Mouse (Mus musculus): ENCODE measurements around the gene Alcam. TPM values are rescaled to one million over a fixed set of nuclear protein-coding genes. Genes with fewer than 3 reads are reported as not detected.

The Alcam gene
- polyA plus RNA-seq, 1 experiment from 2014 or later = 28.5 TPM

DNA sequence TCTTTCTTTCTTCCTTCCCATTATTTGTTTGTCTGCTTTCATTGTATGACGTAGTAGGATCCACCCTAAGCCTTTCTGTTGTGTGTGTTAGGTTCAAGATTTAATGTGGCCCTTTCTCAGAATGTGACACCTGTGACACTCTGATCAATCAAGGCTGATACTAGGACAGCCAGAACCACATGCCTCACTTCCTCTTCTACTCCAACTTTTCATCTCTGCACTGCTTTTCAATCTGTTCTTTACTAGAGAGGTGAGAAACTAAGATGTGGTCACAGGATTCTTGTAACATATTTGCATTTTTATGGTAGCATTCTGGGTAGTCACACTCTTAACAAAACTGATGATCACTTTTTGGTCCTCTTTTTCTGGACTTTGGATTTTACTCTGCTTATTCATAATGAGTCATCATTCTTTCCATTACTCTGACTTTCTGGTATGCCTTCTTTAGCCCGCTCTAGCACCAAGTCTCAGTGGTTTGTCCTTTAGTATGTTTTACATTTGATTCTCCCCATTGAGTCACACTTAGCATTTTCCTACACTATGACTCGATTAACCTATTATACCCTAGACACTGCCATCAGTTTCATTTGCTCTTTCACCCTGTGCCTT, 161.3 kb downstream of the Alcam start:
- Histone ChIP-seq H3K27me3 (no peaks in the 10 kb centered on the region), H3K36me3 (peaks cover 31% of the 10 kb centered on the region), H3K9me3 (no peaks in the 10 kb centered on the region), H3K4me3 (no peak overlapping the region), H3K27ac (no peak overlapping the region), H3K4me1 (no peaks in the 10 kb centered on the region), H3K4me2 (replicated peaks) (no peak overlapping the region), H3K9ac (no peak overlapping the region)
- 91% methylated on average over 3 of the region's 3 CpGs for whole genome bisulfite sequencing
- ATAC-seq (ENCODE audit: low FRiP score, low read depth) = no peak

DNA sequence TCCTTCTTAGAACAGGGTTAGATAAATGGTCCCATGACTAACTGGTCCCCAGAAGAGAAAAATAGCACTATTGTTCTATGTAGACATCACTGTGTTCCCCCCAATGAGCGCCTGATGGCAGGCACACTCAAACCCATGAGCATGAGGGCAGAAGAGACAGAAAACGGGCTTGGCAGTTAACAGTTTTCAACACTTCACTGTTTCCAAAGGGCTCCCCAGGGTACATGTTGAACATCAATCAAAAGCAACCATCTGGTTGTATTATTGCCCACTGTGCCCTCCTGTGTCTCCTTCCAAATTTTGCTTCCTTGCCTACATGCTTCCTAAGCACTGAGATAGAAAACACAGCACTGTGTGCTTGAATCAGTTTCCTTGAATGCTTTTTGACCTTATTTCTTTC, 173.7 kb downstream of the Alcam start:
- Histone ChIP-seq H3K27me3 (no peaks in the 10 kb centered on the region), H3K4me2 (replicated peaks) (no peak overlapping the region), H3K4me3 (no peak overlapping the region), H3K9me3 (no peaks in the 10 kb centered on the region), H3K27ac (no peak overlapping the region), H3K36me3 (peaks cover 4% of the 10 kb centered on the region; the same call in 1 of the 2 replicates), H3K4me1 (no peaks in the 10 kb centered on the region), H3K9ac (no peak overlapping the region)
- WGBS = 73% methylated on average over 2 of the region's 2 CpGs
- ATAC-seq (ENCODE audit: low FRiP score, low read depth) = no peak

DNA sequence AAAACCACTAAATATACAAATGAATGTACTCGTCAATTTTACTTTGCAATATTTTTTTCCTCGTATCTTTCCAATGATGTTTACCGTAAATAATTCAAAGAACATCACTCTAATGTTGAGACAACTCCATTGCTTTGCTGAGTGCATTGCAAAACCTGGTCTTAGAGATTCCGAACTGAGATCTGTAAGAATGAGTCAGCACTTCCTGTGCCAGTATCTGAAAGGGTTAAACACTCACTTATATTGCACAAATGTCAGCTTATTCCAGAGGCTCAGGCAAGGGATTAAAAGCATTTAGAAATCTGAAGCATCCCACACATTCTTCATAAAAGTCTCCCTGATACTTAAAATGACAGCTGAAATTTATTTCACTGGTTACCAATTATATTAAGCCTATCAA, 188.8 kb downstream of the Alcam start:
- Histone ChIP-seq H3K4me1 (no peaks in the 10 kb centered on the region), H3K9ac (no peak overlapping the region), H3K4me3 (no peak overlapping the region), H3K27me3 (no peaks in the 10 kb centered on the region), H3K36me3 (peaks cover 8% of the 10 kb centered on the region), H3K4me2 (replicated peaks) (no peak overlapping the region), H3K27ac (no peak overlapping the region), H3K9me3 (no peaks in the 10 kb centered on the region)
- 87% methylated on average over 4 of the region's 4 CpGs for WGBS
- ATAC-seq (ENCODE audit: low FRiP score, low read depth) = no peak

DNA sequence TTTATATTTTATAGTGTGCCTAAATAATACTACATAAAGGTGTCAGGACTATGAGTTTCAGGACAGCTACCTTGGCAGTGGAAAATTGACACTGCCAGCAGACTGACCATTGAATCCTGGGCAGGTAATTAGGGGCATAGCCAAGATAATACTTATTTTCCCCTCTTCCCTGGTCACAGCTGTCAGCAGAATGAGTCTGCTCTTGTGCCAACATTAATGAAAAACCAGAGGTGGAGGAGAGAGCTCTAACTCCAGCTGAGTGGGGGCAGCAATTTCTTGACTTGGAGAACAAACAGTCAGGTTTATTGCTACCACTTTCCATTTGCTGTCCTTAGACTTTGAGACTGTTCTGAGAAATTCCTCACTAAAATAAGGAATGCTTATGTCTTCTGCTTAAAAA, 190.1 kb downstream of the Alcam start:
- Histone ChIP-seq H3K4me3 (no peak overlapping the region), H3K4me2 (replicated peaks) (no peak overlapping the region), H3K4me1 (no peaks in the 10 kb centered on the region), H3K9ac (no peak overlapping the region), H3K36me3 (peaks cover 8% of the 10 kb centered on the region), H3K9me3 (no peaks in the 10 kb centered on the region), H3K27ac (no peak overlapping the region), H3K27me3 (no peaks in the 10 kb centered on the region)
- ATAC-seq (ENCODE audit: low FRiP score, low read depth) = no peak

DNA sequence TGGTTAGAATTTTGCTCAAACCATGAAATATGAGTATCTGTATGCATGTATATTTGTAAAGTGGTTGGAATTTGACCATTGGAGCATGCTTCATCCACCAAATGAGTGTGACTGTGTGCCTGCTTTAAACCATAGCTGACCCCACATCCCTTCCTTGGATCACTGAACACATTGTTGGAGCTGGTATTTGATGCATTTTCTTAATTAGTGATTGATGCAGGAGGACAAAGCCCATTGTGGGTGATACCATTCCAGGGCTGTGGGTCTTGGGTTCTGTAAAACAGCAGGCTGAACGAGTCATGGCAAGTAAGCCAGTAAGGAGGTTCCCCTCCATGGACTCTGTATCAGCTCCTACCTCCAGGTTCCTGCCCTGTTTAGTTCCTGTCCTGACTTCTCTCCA, 191.3 kb downstream of the Alcam start:
- H3K4me2 ChIP-seq (replicated peaks) = no peak overlapping the region
- no peak overlapping the region for H3K4me3 ChIP-seq
- no peaks in the 10 kb centered on the region for H3K9me3 ChIP-seq
- no peak for ATAC-seq (ENCODE audit: low FRiP score, low read depth)
- no peaks in the 10 kb centered on the region; the same call in 1 of the 2 replicates for H3K36me3 ChIP-seq
- no peak overlapping the region for H3K9ac ChIP-seq
- H3K4me1 ChIP-seq = no peaks in the 10 kb centered on the region
- no peaks in the 10 kb centered on the region for H3K27me3 ChIP-seq
- no peak overlapping the region for H3K27ac ChIP-seq
- 59% methylated on average over 1 of the region's 1 CpGs for WGBS

DNA sequence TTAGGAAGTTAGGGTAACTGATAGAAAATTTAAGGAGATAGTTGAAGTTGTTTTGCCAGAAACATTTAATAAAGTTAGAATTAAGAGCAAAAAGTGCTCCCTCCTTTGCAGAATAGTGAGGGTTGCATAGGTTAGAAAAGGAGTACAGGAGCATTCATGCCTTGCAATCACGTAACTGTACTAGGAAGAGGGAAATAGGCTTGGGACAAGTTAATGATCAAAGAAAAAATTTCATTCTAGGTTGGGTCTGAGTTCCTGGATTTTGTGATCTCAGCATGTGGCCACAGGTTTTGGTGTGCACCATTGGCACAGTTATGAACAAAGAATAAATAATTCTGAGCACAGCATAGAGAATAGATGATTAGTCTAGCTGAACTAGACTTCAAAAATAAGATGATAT, 192.1 kb downstream of the Alcam start:
- Histone ChIP-seq H3K9ac (no peak overlapping the region), H3K9me3 (no peaks in the 10 kb centered on the region), H3K4me3 (no peak overlapping the region), H3K4me1 (no peaks in the 10 kb centered on the region), H3K27ac (no peak overlapping the region), H3K36me3 (no peaks in the 10 kb centered on the region), H3K27me3 (no peaks in the 10 kb centered on the region), H3K4me2 (replicated peaks) (no peak overlapping the region)
- ATAC-seq (ENCODE audit: low FRiP score, low read depth) = no peak
- 76% methylated on average over 1 of the region's 1 CpGs for WGBS

DNA sequence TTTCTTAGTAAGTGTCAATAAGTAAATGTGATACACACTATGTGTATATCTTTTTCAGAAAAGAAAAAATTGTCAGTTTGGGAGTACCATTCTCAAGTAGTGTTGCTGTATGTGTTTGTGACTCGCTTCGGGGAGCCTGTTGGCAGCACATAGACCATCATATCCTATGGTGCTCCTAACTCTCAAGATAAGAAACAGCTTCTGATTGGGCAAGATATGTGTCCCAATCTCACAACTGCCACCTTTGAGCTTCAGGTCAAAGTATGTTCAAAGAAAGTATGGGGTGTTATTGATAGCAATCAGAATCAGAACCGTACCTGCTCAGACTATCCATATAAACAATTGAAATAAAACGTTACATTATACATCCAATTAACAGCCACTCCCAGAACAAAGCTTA, 202.9 kb downstream of the Alcam start:
- H3K4me3 ChIP-seq = no peak overlapping the region
- no peak overlapping the region for H3K27ac ChIP-seq
- no peak for ATAC-seq (ENCODE audit: low FRiP score, low read depth)
- H3K9me3 ChIP-seq = peaks cover 4% of the 10 kb centered on the region; the same call in 1 of the 2 replicates
- H3K36me3 ChIP-seq = peaks cover 13% of the 10 kb centered on the region
- WGBS = 83% methylated on average over 4 of the region's 4 CpGs
- H3K4me2 ChIP-seq (replicated peaks) = no peak overlapping the region
- no peak overlapping the region for H3K9ac ChIP-seq
- no peaks in the 10 kb centered on the region for H3K4me1 ChIP-seq
- no peaks in the 10 kb centered on the region for H3K27me3 ChIP-seq

DNA sequence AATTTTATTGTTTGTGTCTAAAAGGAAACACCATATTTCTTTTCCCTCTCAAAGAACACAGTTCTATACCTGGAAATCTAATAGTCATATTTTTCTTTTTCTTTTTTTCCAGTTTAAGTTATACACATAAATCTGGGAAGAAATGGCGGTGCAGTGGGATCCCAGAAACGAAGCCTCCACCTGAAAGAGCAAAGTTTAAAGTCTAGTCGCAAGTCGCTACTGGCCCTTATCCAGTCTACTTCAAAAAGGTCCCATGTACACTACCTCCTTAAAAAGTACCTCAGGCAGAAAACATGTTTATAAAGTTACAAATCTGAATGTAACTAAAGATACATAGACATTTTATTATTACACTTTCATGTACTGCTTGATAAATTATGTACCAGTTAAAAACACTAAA, 203.7 kb downstream of the Alcam start:
- peaks cover 13% of the 10 kb centered on the region for H3K36me3 ChIP-seq
- no peak overlapping the region for H3K9ac ChIP-seq
- no peak for ATAC-seq (ENCODE audit: low FRiP score, low read depth)
- no peak overlapping the region for H3K4me2 ChIP-seq (replicated peaks)
- 85% methylated on average over 4 of the region's 4 CpGs for WGBS
- H3K9me3 ChIP-seq = no peaks in the 10 kb centered on the region
- no peaks in the 10 kb centered on the region for H3K4me1 ChIP-seq
- no peak overlapping the region for H3K27ac ChIP-seq
- H3K27me3 ChIP-seq = no peaks in the 10 kb centered on the region
- H3K4me3 ChIP-seq = no peak overlapping the region

DNA sequence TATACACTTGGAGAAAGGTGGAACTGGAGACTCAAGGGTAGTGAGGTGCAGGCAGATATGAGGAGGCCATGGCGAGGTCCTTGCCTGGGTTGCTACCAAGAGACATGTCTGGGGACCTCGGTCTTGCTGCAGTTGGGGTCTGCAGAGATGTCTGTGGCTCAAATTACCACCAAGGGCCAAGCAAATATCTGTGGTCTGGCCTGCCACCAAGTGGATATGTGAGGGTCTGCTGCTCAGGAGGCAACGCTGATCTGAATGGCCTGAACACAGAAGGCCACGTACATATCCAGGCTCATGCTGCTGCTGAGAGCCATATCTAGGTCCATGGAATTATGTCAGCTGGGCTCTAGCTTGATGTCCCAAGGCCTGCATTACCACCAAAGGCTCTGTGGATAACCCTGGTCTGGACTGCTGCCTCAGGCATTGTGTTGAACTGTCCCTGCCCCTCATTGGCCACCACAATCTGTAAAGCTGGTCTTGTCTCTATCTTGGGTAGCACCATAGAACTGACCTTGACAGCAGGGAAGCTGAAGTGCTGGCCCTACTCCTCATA, 210.4 kb downstream of the Alcam start:
- no peak overlapping the region for H3K4me2 ChIP-seq (replicated peaks)
- H3K4me3 ChIP-seq = no peak overlapping the region
- H3K36me3 ChIP-seq = no peaks in the 10 kb centered on the region
- no peak overlapping the region for H3K27ac ChIP-seq
- peak; percentile 67 for ATAC-seq (ENCODE audit: low FRiP score, low read depth)
- no peaks in the 10 kb centered on the region for H3K27me3 ChIP-seq
- WGBS = 79% methylated on average over 4 of the region's 4 CpGs
- H3K4me1 ChIP-seq = peaks cover 5% of the 10 kb centered on the region
- no peak overlapping the region for H3K9ac ChIP-seq
- no peaks in the 10 kb centered on the region for H3K9me3 ChIP-seq

DNA sequence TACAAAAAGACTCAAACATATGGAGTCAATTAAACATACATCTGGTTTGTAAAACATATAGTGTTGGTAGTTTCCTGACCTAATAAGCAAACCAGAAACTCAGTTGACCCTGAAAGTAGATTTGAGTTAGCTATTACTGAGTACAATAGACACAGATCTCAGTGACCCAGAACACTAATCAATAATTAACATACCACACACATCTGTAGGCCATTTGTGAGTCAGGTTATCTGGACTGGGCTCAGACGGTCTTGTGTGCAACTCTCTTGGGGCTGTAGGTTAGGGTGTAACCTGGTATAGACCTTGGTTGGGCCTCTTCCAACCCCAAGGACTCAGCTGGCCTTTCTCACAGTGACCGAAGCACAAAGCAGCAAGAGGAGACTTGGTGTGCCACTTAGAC, 211.7 kb downstream of the Alcam start:
- Histone ChIP-seq H3K27ac (no peak overlapping the region), H3K4me1 (peaks cover 5% of the 10 kb centered on the region), H3K9ac (no peak overlapping the region), H3K27me3 (no peaks in the 10 kb centered on the region), H3K36me3 (no peaks in the 10 kb centered on the region), H3K9me3 (no peaks in the 10 kb centered on the region), H3K4me2 (replicated peaks) (no peak overlapping the region), H3K4me3 (no peak overlapping the region)
- 17% methylated on average over 2 of the region's 2 CpGs for WGBS
- ATAC-seq (ENCODE audit: low FRiP score, low read depth) = peak; percentile 42

DNA sequence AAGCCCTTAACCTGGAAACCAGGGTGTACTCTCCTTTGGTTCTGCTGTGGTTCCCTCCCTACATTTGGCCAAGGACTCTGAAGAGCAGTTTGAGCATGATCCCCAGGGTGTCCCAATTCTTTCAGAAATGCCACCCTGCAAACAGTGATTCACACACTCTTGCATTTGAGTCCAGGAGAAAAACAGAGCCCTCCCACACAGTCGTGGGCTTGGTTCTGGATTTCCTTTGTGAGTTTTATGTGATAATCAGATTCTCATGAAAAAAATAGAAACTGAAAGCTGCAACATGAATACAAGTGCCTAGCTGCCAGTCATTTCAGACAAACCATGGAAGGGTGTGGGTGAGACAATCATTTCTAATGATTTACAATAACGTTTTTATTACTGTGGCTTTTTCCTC, 223.9 kb downstream of the Alcam start:
- Histone ChIP-seq H3K4me1 (no peaks in the 10 kb centered on the region), H3K4me2 (replicated peaks) (no peak overlapping the region), H3K9ac (no peak overlapping the region), H3K36me3 (no peaks in the 10 kb centered on the region), H3K9me3 (no peaks in the 10 kb centered on the region), H3K4me3 (no peak overlapping the region), H3K27ac (no peak overlapping the region), H3K27me3 (no peaks in the 10 kb centered on the region)
- ATAC-seq (ENCODE audit: low FRiP score, low read depth) = no peak
- WGBS = 59% methylated on average over 2 of the region's 2 CpGs

DNA sequence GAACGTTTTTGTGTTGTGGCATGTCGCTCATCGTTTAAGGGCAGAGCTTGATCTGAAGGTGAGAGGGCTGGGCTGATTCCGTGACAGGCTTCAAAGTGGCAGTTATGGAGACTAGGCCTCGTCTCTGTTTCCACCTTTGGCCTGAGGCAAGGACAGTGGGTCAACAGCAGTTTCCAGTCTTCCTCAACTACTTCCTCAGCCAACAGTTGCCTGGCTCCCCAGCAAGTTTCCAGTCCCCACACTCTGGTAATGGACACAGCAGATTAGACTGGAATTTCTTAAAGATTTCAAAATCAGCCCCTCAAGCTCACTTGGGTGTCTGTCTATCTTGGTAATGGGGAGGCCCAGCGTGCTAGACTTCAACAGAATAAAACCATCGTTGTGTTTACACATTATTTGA, 224.4 kb downstream of the Alcam start:
- ATAC-seq (ENCODE audit: low FRiP score, low read depth) = no peak
- H3K4me1 ChIP-seq = no peaks in the 10 kb centered on the region
- no peaks in the 10 kb centered on the region for H3K27me3 ChIP-seq
- H3K36me3 ChIP-seq = no peaks in the 10 kb centered on the region
- no peaks in the 10 kb centered on the region for H3K9me3 ChIP-seq
- H3K4me2 ChIP-seq (replicated peaks) = no peak overlapping the region
- H3K9ac ChIP-seq = no peak overlapping the region
- no peak overlapping the region for H3K27ac ChIP-seq
- 65% methylated on average over 7 of the region's 7 CpGs for WGBS
- no peak overlapping the region for H3K4me3 ChIP-seq

DNA sequence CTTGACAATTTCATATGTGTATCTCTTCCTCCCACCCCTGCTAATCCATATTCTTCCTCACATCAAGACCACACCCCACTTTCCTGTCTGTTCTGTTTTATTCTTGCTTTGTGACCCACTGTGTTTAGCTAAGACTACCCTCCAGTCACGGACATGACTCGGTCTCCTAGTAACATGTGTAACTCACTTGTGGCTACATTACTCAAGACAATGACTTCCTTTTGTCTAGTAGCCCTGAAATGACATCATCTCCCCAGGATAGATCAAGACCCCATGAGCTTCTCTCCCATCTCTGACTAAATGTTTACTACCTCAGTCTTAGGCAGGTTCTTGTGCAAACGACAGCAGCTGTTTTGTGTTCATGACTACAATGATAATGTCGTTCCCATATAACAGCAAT, 231.0 kb downstream of the Alcam start:
- Histone ChIP-seq H3K9me3 (no peaks in the 10 kb centered on the region), H3K4me2 (replicated peaks) (no peak overlapping the region), H3K36me3 (no peaks in the 10 kb centered on the region), H3K4me3 (no peak overlapping the region), H3K27me3 (no peaks in the 10 kb centered on the region), H3K4me1 (no peaks in the 10 kb centered on the region), H3K9ac (no peak overlapping the region), H3K27ac (no peak overlapping the region)
- ATAC-seq (ENCODE audit: low FRiP score, low read depth) = no peak
- 86% methylated on average over 4 of the region's 4 CpGs for WGBS

Data from limb, embryonic 13.5 days (tissue).